Mouse (Mus musculus): ENCODE results near the gene Slc4a10.

DNA sequence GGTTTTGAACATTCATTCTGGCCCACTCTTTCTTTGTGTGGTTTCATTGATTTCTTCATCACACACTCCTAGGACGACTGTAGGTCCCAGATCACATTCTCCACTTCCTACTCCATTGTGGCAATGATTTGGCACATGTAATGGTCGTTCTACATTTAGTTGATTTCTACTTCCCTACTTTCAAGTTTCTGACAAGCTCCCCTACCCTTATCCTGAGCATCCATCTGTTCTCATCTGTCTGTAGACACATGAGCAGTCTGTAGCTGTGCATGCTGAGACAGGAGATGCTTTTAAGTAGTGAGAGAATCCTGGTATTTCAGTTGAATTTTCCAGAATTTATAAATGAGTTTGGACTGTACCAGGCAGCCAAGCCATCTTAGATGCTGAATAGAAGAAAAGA lies 270.7 kb downstream of the Slc4a10 start:
- TF ChIP-seq CTCF (IDR thresholded peaks at IDR 0.05; ENCODE audit: insufficient read depth, low read length) = no peak
- TF ChIP-seq POLR2A (IDR thresholded peaks at IDR 0.05; ENCODE audit: borderline replicate concordance, extremely low read depth, low read depth, low read length) = no peak

Data from lung, adult 2 months (tissue).